Mouse (Mus musculus) macrophage (primary cell): ENCODE measurements around the gene Mea1. TPM values are rescaled to one million over a fixed set of nuclear protein-coding genes. Genes with fewer than 3 reads are reported as not detected.

Source experiments
- H3K27ac ChIP-seq: fragments of 350-480 bp; formaldehyde crosslinking; 2 replicates; pipeline ENCODE4 v1.9.0; 2021
- H3K36me3 ChIP-seq: fragments of 350-480 bp; formaldehyde crosslinking; 2 replicates; pipeline ENCODE4 v1.9.0; 2021; ENCODE audit errors: inconsistent target
- H3K4me3 ChIP-seq: fragments of 350-480 bp; formaldehyde crosslinking; 2 replicates; pipeline ENCODE4 v1.9.0; 2021; ENCODE audit errors: inconsistent target
- H3K79me2 ChIP-seq: fragments of 350-480 bp; formaldehyde crosslinking; 2 replicates; pipeline ENCODE4 v1.9.0; 2021; ENCODE audit errors: inconsistent target
- WGBS: methylation state at CpG from one replicate; pipeline ENCODE4 v1.1.7; 2026; ENCODE audit warnings: inconsistent platforms; ENCODE audit not compliant: missing documents; 5-methylcytosine and 5-hydroxymethylcytosine counted together
- polyA plus RNA-seq: library from polyadenylated mRNA; stranded (reverse); fragments of 250-400 nt; gene quantifications from 3 replicates; pipeline ENCODE4 v1.2.4, GENCODE M21; 2018; ENCODE audit warnings: inconsistent platforms

The Mea1 gene
- polyA plus RNA-seq, 1 experiment from 2014 or later = 96.1 TPM

- Histone ChIP-seq H3K79me2 (peaks cover 16% of the 10 kb centered on the region), H3K27ac (0 out of 2 replicates have a peak within 1 kb of the TSS, but pooled peaks have one; percentile 13), H3K4me3 (peak within 1 kb of the TSS; percentile 45), H3K36me3 (peaks cover 4% of the 10 kb centered on the region; the same call in 1 of the 2 replicates)
- under 1% methylated on average over 55 of the region's 58 CpGs for WGBS
Measured at GRCm38 (mm10) chr17:46650232-46651031, 28.2 kb upstream of the Mea1 start, which contains the start of gene Cul7. Gene Cul7, plus strand, starts transcription at chr17:46650337.

DNA sequence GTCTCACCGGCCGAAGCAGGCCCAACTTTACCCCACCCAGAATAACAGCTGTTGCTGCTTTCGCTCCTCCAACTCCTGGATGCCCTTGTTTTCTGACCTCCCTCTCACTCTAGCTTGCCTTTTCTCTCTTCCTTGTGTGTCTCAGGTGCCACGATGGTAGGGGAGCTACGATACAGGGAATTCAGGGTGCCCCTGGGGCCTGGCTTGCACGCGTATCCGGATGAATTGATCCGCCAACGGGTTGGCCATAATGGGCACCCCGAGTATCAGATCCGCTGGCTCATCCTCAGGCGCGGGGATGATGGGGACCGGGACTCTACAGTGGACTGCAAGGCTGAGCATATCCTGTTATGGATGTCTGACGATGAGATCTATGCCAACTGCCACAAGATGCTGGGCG is 27.3 kb upstream of the Mea1 start:
- no peak overlapping the region for H3K27ac ChIP-seq
- H3K36me3 ChIP-seq = peaks cover 4% of the 10 kb centered on the region; the same call in 1 of the 2 replicates
- H3K4me3 ChIP-seq = peak overlapping the region; percentile 45; the same call in 1 of the 2 replicates
- peaks cover 16% of the 10 kb centered on the region for H3K79me2 ChIP-seq
- 80% methylated on average over 12 of the region's 17 CpGs for WGBS

DNA sequence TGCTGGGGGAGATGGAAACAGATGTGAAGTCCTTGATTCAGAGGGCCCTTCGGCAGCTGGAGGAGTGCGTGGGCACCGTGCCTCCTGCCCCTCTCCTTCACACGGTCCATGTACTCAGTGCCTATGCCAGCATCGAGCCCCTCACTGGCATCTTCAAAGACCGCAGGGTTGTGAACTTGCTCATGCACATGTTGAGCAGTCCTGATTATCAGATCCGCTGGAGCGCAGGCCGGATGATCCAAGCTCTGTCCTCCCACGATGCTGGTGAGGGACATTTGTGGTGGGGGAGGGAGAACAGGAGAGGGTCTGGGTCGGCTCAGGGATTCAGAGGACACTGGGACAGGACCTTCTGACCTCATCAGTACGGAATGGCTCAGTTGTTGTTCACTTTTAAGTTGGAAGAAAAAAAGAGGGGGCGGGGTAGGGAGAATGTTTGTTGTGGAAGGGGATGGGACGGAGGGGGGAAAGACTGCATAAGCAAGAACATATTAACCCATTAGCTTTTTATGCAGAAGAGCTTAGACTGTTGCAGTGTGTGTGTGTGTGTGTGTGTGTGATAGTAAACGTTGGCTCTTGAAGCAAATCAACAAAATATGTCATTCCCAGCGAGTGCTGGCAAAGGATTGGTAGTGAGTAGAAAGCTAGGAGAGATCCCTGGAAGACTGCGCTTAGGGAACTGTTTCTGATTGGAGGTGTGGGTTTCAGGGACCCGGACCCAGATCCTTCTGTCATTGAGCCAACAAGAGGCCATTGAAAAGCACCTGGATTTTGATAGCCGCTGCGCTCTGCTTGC is 26.6 kb upstream of the Mea1 start:
- Histone ChIP-seq H3K27ac (no peak overlapping the region), H3K4me3 (no peak overlapping the region), H3K36me3 (peaks cover 4% of the 10 kb centered on the region; the same call in 1 of the 2 replicates), H3K79me2 (peaks cover 9% of the 10 kb centered on the region)
- WGBS = 91% methylated on average over 20 of the region's 20 CpGs

GRCm38 (mm10) chr17:46656054-46656453 is 22.5 kb upstream of the Mea1 start:
- whole genome bisulfite sequencing = 79% methylated on average over 6 of the region's 6 CpGs
- H3K36me3 ChIP-seq = no peaks in the 10 kb centered on the region

GRCm38 (mm10) chr17:46661351-46661750 is 17.2 kb upstream of the Mea1 start:
- Histone ChIP-seq H3K36me3 (no peaks in the 10 kb centered on the region), H3K79me2 (no peaks in the 10 kb centered on the region), H3K4me3 (no peak overlapping the region), H3K27ac (no peak overlapping the region)
- 96% methylated on average over 9 of the region's 9 CpGs for WGBS

More at GRCm38 (mm10) chr17:46656054-46656453, 22.5 kb upstream of the Mea1 start:
- no peaks in the 10 kb centered on the region for H3K79me2 ChIP-seq
- no peak overlapping the region for H3K4me3 ChIP-seq
- no peak overlapping the region for H3K27ac ChIP-seq

GRCm38 (mm10) chr17:46661981-46662380 is 16.6 kb upstream of the Mea1 start:
- Histone ChIP-seq H3K36me3 (0 out of 2 replicates have a peak, but pooled peaks cover 6% of the 10 kb centered on the region), H3K27ac (no peak overlapping the region), H3K79me2 (no peaks in the 10 kb centered on the region), H3K4me3 (no peak overlapping the region)
- WGBS = 97% methylated on average over 6 of the region's 12 CpGs

DNA sequence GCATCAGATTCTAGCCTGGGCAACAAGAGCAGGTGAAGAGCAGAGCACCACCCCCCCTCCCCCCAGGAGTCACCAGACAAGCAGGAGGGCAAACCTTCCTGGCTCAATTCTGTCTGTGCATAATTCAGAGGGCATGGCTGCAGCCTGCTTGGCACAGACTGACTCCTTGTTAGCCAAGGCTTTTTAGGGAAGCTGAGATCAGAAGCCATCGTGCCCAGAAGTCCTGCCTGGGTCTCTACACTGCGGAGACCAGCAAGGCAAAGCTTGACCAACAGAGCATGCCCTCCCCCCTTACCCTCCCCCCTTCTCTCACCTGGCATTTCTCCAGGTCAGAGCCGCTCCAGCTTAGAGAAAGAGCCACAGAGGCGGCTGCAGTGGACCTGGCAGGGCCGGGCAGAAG is 15.9 kb upstream of the Mea1 start:
- no peak overlapping the region for H3K27ac ChIP-seq
- H3K36me3 ChIP-seq = peaks cover 9% of the 10 kb centered on the region; the same call in 1 of the 2 replicates
- no peaks in the 10 kb centered on the region for H3K79me2 ChIP-seq
- H3K4me3 ChIP-seq = no peak overlapping the region
- WGBS = 98% methylated on average over 5 of the region's 5 CpGs

- 95% methylated on average over 16 of the region's 16 CpGs for WGBS
- peaks cover 33% of the 10 kb centered on the region; the same call in 1 of the 2 replicates for H3K36me3 ChIP-seq
- H3K27ac ChIP-seq = no peak overlapping the region
- no peak overlapping the region for H3K4me3 ChIP-seq
- H3K79me2 ChIP-seq = peaks cover 23% of the 10 kb centered on the region
Measured at GRCm38 (mm10) chr17:46667712-46668111, 10.9 kb upstream of the Mea1 start.

DNA sequence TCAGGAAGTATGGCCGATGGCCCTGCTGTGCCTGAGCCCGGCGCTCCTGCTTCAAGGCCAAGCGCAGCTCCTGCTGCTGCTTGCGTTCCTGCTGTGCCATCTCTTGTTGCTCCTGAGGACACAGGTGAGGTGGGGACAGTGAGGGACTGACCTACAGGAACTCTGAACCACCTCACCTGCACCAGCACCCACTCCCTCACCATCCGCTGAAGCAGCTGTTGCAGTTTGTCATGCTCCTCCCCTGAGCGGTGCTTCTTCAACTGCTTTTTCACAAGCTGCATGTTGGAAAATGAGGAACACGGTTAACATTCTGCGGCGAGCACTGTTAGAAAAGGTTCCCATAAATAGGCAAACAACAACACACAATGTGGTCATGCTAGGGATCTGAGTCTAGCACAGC is 8.7 kb upstream of the Mea1 start:
- Histone ChIP-seq H3K36me3 (peaks cover 34% of the 10 kb centered on the region; the same call in 1 of the 2 replicates), H3K4me3 (no peak overlapping the region), H3K27ac (no peak overlapping the region), H3K79me2 (peaks cover 35% of the 10 kb centered on the region)
- WGBS = 93% methylated on average over 10 of the region's 10 CpGs

DNA sequence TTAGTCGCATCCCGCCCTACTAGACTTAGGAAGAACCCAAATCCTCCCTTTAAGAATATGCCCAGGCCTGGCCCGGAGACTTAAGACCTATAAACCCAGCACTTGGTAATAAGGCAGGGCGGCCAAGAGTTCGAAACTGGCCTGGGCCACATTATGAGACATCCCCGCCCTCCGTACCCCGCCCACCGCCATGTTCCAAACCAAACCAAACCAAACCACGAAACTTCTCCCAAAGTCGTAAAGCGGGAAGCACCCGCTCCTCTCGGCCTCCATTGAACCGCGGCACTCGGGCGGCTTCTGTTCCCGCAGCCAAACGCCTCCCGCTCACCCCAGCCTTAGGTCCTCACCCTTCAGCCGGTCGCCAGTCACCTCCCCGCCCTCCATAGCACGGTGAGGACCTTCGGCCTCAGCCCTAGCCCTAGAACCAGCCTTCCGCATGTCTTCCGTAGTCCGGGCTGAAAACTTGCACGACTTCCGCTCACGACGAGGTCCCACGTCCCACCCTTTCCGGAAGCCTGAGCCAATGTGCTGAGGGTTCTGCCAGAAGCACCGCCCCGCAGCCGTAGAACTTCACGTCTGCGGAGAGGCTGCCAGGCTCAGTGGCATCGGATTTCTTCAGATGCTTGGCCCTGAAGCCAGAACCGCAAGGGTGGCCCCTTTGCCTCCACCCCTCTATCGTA is 4.6 kb upstream of the Mea1 start, which contains the start of gene Rrp36:
Gene Rrp36, minus strand, starts transcription at position 503 of the 680 bp plus-strand sequence.
- Histone ChIP-seq H3K27ac (peak within 1 kb of the TSS; percentile 62), H3K4me3 (peak within 1 kb of the TSS; percentile 91), H3K36me3 (peaks cover 47% of the 10 kb centered on the region), H3K79me2 (peaks cover 54% of the 10 kb centered on the region)
- 1% methylated on average over 42 of the region's 43 CpGs for WGBS

- Histone ChIP-seq H3K27ac (peak overlapping the region; percentile 62; the same call in 1 of the 2 replicates), H3K4me3 (peak overlapping the region; percentile 91), H3K79me2 (peaks cover 62% of the 10 kb centered on the region), H3K36me3 (peaks cover 40% of the 10 kb centered on the region)
- WGBS = 44% methylated on average over 15 of the region's 15 CpGs
Measured at GRCm38 (mm10) chr17:46674530-46675283, 3.9 kb upstream of the Mea1 start.

DNA sequence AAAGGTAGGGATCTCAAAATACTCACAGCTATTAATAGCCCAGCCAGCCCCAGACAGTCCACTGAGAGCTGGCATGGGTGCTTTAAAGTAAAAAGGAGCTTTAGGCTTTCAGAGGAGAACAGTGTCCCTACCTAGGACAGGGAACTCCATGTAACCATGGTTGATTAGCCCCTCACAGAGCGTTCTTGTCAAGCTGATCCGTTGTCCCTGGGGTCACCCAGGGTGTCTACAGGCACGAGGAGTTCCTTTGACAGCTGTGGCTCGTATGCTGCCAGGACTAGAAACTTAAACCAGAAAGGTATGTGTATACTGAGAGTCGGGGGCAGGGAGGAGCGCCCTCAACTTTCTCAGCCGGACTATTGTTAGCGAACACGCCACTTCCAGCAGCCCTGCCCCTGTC is 318 bp downstream of the Mea1 start:
- WGBS = 92% methylated on average over 9 of the region's 9 CpGs
- Histone ChIP-seq H3K4me3 (no peak overlapping the region), H3K79me2 (peaks cover 42% of the 10 kb centered on the region), H3K36me3 (peaks cover 43% of the 10 kb centered on the region), H3K27ac (no peak overlapping the region)

GRCm38 (mm10) chr17:46679843-46680759 is 1.5 kb downstream of the Mea1 start:
- Histone ChIP-seq H3K27ac (peak overlapping the region; percentile 54), H3K79me2 (peaks cover 42% of the 10 kb centered on the region), H3K4me3 (peak overlapping the region; percentile 82), H3K36me3 (peaks cover 53% of the 10 kb centered on the region)
- whole genome bisulfite sequencing = 2% methylated on average over 28 of the region's 34 CpGs
